Mouse (Mus musculus): ENCODE measurements around the gene Sytl2. TPM values are rescaled to one million over a fixed set of nuclear protein-coding genes. Genes with fewer than 3 reads are reported as not detected.
A peak's percentile ranks its signal among the peaks of the same experiment; 100 is the strongest.

Gene Sytl2
- polyA plus RNA-seq, 1 experiment, result 5.9 TPM

DNA sequence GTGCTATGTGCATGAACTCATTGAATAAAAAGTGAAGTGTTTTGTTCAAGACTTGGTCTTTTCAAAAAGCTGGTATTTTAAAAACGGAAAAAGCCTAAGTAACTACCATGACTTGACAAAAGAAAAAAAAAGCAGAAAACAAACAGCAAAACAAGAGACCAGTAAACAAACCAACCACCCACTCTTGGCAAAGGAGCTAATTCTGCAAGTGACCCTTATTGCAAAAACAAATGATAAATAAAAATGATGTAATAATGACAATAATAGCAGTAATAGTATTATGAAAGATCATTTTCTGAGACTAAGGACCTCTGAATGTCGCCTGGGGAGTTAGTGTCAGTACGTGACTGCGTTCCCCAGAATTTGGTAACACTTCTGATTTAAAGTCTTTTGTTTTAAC is 140.0 kb downstream of the Sytl2 start:
- no peak for DNase-seq (ENCODE audit: low read depth)
- no peak for TF ChIP-seq POLR2A (IDR thresholded peaks at IDR 0.05; ENCODE audit: borderline replicate concordance, extremely low read depth, insufficient read depth, insufficient read length, poor library complexity, severe bottlenecking)
- no peak for TF ChIP-seq CTCF (IDR thresholded peaks at IDR 0.05; ENCODE audit: borderline replicate concordance, extremely low read depth, insufficient read depth, insufficient read length)

- peak; percentile 97 for TF ChIP-seq POLR2A (IDR thresholded peaks at IDR 0.05; ENCODE audit: borderline replicate concordance, extremely low read depth, insufficient read depth, insufficient read length, poor library complexity, severe bottlenecking)
- no peak for TF ChIP-seq CTCF (IDR thresholded peaks at IDR 0.05; ENCODE audit: borderline replicate concordance, extremely low read depth, insufficient read depth, insufficient read length)
- peak; percentile 99 for DNase-seq (ENCODE audit: low read depth)
Measured at GRCm38 (mm10) chr7:90442518-90443080, 140.5 kb downstream of the Sytl2 start, which contains the start of gene Crebzf. Gene Crebzf (plus strand): TSS chr7:90442729.

DNA sequence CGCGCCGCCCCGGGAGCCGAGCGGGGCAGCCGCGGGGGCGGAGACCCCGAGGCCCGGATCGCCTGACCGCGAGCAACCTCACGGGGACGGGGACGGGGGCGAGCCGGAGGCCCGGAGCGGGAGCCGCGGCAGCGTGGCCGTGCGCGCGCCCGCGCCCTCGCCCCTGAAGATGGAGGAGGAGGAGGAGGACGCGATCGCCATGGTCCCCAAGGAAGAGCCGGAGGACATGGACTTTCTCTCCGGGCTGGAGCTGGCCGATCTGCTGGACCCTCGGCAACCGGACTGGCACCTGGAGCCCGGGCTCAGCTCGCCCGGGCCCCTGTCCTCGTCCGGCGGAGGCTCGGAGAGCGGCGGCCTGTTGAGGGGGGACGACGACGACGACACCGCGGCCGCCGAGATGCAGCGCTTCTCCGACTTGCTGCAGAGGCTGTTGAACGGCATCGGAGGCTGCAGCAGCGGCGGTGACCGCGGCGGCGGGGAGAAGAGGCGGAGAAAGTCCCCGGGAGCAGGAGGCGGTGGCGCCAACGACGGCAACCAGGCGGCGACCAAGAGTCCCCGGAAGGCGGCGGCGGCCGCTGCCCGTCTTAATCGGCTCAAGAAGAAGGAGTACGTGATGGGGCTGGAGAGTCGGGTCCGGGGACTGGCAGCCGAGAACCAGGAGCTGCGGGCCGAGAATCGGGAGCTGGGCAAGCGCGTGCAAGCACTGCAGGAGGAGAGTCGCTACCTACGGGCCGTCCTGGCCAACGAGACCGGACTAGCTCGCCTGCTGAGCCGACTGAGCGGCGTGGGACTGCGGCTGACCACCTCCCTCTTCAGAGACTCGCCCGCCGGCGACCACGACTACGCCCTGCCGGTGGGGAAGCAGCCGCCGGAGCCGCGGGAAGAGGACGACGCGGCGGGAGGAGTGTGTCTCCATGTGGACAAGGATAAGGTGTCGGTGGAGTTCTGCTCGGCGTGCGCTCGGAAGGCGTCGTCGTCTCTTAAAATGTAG is 141.3 kb downstream of the Sytl2 start:
- DNase-seq (ENCODE audit: low read depth), result peak; percentile 81
- 0 out of 2 replicates have a peak, but pooled peaks have one; percentile 19 for TF ChIP-seq POLR2A (IDR thresholded peaks at IDR 0.05; ENCODE audit: borderline replicate concordance, extremely low read depth, insufficient read depth, insufficient read length, poor library complexity, severe bottlenecking)
- TF ChIP-seq CTCF (IDR thresholded peaks at IDR 0.05; ENCODE audit: borderline replicate concordance, extremely low read depth, insufficient read depth, insufficient read length), result peak; percentile 14; the same call in 1 of the 2 replicates

- TF ChIP-seq POLR2A (IDR thresholded peaks at IDR 0.05; ENCODE audit: borderline replicate concordance, extremely low read depth, insufficient read depth, insufficient read length, poor library complexity, severe bottlenecking) (no peak), CTCF (IDR thresholded peaks at IDR 0.05; ENCODE audit: borderline replicate concordance, extremely low read depth, insufficient read depth, insufficient read length) (no peak)
- peak; percentile 42 for DNase-seq (ENCODE audit: low read depth)
Measured at GRCm38 (mm10) chr7:90444206-90444605, 142.2 kb downstream of the Sytl2 start.

DNA sequence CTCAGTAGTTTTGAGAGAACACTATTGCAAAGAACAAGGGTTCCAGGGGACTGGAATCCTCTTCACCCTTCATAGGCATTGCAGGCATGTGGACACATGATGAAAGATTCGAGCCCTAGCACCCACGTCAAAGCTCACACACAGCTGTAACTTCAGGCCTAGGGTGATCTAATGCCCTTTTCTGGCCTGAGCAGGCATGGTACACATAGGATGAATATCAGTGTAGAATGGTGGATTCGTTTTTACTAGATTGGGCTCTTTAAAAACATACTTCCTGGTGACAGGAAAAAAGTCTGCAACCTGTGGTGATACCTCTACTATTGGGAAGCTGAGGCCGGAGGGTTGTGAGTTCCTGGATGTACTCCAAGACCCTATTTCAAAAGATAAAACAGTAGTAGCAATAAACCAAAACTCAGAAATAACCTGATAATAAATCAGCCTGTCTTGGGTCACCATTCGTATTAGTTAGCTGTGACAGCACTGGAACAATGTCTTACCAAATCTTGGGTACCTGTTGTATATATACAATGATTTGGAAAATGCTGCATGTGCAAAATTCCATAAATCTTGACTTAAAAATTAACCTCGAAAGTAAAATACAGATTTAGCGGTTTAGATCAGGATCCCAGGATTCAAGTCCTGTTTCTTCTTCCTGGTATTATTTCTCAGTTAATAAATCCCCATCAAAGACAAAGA is 154.2 kb downstream of the Sytl2 start:
- TF ChIP-seq POLR2A (IDR thresholded peaks at IDR 0.05; ENCODE audit: borderline replicate concordance, extremely low read depth, insufficient read depth, insufficient read length, poor library complexity, severe bottlenecking) (no peak), CTCF (IDR thresholded peaks at IDR 0.05; ENCODE audit: borderline replicate concordance, extremely low read depth, insufficient read depth, insufficient read length) (no peak)
- DNase-seq (ENCODE audit: low read depth), result peak; percentile 18

GRCm38 (mm10) chr7:90456845-90457468 is 154.9 kb downstream of the Sytl2 start, which contains the start of gene Tmem126a:
Gene Tmem126a (minus strand): TSS chr7:90457229.
- DNase-seq (ENCODE audit: low read depth), result peak; percentile 96
- TF ChIP-seq POLR2A (IDR thresholded peaks at IDR 0.05; ENCODE audit: borderline replicate concordance, extremely low read depth, insufficient read depth, insufficient read length, poor library complexity, severe bottlenecking) (peak; percentile 44; the same call in 1 of the 2 replicates), CTCF (IDR thresholded peaks at IDR 0.05; ENCODE audit: borderline replicate concordance, extremely low read depth, insufficient read depth, insufficient read length) (peak; percentile 36; the same call in 1 of the 2 replicates)

DNA sequence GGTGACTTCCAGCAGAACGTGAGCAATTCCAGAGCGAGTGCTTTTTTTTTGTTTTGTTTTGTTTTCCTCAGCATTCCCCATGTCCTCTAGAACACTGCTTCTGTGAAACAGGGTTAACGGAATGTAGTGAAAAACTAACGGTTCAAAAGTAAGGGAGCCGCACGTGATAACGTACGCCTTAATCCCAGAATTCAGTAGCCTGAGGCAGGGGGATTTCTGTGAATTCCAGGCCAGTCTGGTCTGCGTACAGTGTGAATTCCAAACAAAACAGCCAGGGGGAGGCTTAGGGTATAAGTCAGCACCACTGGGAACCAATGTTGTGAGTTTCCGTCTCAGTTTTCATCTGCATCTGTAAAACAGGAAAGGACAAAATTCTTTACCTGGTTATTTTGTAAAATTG is 155.5 kb downstream of the Sytl2 start:
- TF ChIP-seq POLR2A (IDR thresholded peaks at IDR 0.05; ENCODE audit: borderline replicate concordance, extremely low read depth, insufficient read depth, insufficient read length, poor library complexity, severe bottlenecking) (no peak), CTCF (IDR thresholded peaks at IDR 0.05; ENCODE audit: borderline replicate concordance, extremely low read depth, insufficient read depth, insufficient read length) (peak; percentile 21; the same call in 1 of the 2 replicates)
- DNase-seq (ENCODE audit: low read depth), result peak; percentile 66

Other genes with a start within 250 kb of the Sytl2 start
- gene Picalm, start 172.0 kb upstream of the Sytl2 start, polyA plus RNA-seq (2012; rRNA removed), result 182 and 193 TPM in 2 replicates
- not detected in 2 replicates for gene Ccdc83, start 36.5 kb upstream of the Sytl2 start, polyA plus RNA-seq (2012; rRNA removed)
- 1.1 and 1.5 TPM in 2 replicates for gene Ccdc89, start 124.3 kb downstream of the Sytl2 start, polyA plus RNA-seq (2012; rRNA removed)
- 123 and 174 TPM in 2 replicates for gene Crebzf, start 140.5 kb downstream of the Sytl2 start, polyA plus RNA-seq (2012; rRNA removed)
- gene Tmem126a, start 155.0 kb downstream of the Sytl2 start, polyA plus RNA-seq (2012; rRNA removed), result 48.6 and 62.6 TPM in 2 replicates
- 16.8 and 21.0 TPM in 2 replicates for gene Tmem126b, start 173.7 kb downstream of the Sytl2 start, polyA plus RNA-seq (2012; rRNA removed)
- gene Dlg2, start 174.4 kb downstream of the Sytl2 start, polyA plus RNA-seq (2012; rRNA removed), result 28.0 and 38.6 TPM in 2 replicates